Mouse (Mus musculus): ENCODE results near the gene Zp3.

Zp3 gene

GRCm38 (mm10) chr5:136002325-136002724 is 22.4 kb downstream of the Zp3 start:
- DNase-seq (ENCODE audit: low spot score in 2 of 2), result no peak

DNA sequence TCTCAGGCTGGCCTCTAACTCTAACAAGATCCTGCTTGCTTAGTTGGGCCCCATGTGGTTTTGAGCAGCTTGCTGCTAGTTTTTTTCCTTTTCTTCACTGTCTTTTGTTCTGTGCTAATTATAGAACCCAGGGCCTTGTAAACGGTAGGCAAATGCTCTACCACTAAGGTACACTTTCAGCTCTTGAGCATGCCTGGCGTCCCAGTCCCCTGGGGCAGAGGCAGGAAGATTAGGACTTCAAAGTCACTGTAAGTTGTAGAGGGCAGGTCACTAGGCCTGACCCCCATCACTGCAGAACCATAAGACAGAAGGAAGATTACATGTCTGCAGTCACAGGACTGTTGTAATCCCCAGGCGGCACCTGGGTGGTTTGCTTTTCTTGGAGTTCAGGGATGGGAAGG is 22.9 kb downstream of the Zp3 start:
- no peak for DNase-seq (ENCODE audit: low spot score in 2 of 2)

- DNase-seq (ENCODE audit: low spot score in 2 of 2), result no peak
Observed at GRCm38 (mm10) chr5:136004537-136004936, 24.6 kb downstream of the Zp3 start.

DNA sequence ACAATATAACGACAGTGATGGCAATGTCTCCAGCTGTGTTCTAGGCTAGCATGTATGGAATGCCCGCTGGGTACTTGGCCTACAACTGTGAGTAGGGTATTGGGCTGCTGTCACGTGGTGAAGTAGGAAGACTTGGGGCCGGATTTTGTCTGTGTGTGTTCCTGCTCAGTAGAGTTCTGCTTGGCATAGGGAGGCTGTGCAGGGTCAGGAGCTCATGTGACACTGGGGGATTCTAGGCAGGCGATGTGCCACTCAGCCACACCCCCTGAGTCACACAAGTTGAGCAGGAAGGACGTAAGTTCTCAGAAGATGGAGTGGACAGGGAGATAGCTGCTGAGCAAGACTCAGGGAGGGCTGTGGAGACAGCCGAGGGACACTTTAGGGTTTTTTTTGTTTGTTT is 27.8 kb downstream of the Zp3 start:
- no peak for DNase-seq (ENCODE audit: low spot score in 2 of 2)

- DNase-seq (ENCODE audit: low spot score in 2 of 2), result no peak
Observed at GRCm38 (mm10) chr5:136014877-136015276, 35.0 kb downstream of the Zp3 start.

DNA sequence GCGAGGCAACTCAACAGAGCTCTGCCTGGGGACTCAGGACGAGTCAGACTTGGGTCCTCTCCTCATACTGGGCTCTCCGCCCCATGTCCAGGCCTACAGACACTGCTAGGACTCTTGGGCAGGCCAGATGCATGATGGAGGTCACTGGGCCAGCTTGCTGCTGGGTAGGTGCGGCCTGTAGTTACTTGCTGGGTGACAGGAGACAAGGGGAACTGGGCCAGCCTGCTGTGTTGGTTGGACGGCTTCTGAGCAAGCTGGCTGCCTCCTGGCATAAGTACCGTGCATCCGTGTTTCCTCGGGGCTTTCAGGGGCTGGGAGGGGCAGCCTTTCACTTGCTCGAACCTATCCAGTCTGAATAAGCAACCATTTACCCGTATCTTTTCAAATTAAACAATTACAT is 35.7 kb downstream of the Zp3 start:
- DNase-seq (ENCODE audit: low spot score in 2 of 2), result no peak

DNA sequence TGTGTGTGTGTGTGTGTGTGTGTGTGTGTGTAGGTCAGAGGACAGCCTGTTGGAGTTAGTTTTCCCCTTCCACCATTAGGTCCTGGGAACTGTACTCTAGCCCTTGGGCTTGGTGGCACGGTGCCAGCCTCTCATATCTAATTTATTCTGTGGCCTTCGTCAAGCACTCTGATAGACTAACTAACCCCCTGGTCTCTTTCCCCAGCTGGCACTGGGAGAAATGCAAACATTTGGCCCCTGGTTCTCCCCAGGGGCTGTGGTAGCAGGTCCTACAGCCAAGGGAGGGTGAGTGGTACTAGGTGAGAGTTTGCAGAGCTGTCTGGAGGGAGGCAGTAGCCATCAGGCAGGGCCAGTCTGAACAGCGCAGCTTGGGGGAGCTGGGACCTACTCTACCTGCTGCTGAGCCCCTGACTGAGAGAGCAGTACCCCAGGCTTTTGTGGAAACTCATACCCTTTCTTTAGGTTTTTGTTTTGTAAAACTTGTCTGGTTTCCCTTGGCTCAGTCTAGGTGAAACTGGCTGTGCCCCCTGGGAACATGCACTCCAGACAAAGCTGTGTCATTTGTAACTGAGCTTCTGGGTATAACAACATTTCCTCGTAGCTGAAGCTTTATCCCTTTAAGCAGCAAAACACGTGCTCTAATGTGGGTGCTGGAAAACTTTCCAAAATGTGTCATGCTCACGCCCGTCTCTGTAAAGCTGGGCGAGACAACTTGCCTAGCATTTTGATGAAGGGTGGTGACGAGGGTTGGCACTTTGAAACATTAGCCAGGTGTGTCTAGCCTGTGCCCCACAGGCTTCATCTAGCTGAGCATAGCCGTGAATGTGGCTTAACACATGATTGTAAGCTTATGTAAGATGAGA is 36.3 kb downstream of the Zp3 start:
- no peak for DNase-seq (ENCODE audit: low spot score in 2 of 2)

- no peak for DNase-seq (ENCODE audit: low spot score in 2 of 2)
Observed at GRCm38 (mm10) chr5:136017262-136017661, 37.4 kb downstream of the Zp3 start.

GRCm38 (mm10) chr5:136018726-136019125 is 38.8 kb downstream of the Zp3 start:
- DNase-seq (ENCODE audit: low spot score in 2 of 2), result no peak

GRCm38 (mm10) chr5:136019907-136020306 is 40.0 kb downstream of the Zp3 start:
- DNase-seq (ENCODE audit: low spot score in 2 of 2), result no peak

- DNase-seq (ENCODE audit: low spot score in 2 of 2), result no peak
Observed at GRCm38 (mm10) chr5:136025712-136026111, 45.8 kb downstream of the Zp3 start.

DNA sequence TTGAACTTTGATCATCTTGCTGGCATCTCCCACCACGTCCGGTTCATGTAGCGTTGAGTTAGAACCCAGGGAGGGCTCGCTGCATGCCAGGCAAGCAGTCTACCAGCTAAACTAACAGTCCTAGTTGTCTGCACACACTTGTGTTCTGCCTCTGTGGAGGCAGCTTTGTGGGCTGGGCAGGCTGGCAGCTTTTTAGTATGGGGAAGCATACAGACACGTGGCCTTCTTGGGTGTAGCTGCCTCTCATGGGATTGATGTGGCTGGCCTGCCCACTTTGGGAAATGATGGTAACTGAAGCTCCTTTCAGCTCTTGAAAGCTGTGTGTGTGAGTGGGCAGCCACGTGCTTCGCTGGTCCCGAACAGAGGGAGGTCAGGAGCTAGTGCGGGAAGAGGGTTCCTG is 47.0 kb downstream of the Zp3 start:
- DNase-seq (ENCODE audit: low spot score in 2 of 2), result no peak

DNA sequence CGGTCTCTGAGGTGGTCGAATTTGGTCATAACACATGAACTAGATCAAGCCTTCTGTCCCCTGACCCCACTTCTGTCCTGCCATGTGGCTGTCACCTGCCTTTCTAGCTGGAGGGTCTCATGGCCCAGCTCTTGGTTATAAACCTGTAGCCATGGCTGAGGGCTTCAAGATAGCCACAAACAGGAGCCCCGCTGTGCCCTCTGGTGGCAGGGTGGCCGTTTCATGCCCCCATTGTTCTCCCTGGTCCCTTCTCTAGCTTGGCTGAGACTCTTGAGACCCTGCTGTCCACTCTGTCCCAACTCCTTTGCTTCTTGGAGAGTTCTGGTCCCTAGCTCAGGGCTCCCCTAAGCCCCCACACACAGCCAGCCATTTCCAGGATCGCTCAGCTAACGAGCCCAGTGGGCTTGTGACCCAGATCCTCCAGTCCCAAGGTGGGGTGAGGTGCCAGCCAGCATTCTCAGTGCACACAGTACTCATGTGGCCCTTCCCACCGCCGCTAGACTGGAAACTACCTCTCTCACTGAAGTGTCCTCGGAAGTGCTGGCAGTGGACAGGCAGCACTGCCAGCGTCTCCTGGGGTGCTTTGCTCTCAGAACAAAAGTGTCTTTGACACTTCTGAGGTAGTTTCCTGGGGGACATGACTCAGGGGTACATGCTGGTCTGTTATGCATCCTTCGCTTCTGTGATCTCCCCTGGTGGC is 47.9 kb downstream of the Zp3 start:
- DNase-seq (ENCODE audit: low spot score in 2 of 2), result no peak

GRCm38 (mm10) chr5:136034868-136035267 is 55.0 kb downstream of the Zp3 start:
- DNase-seq (ENCODE audit: low spot score in 2 of 2), result no peak

DNA sequence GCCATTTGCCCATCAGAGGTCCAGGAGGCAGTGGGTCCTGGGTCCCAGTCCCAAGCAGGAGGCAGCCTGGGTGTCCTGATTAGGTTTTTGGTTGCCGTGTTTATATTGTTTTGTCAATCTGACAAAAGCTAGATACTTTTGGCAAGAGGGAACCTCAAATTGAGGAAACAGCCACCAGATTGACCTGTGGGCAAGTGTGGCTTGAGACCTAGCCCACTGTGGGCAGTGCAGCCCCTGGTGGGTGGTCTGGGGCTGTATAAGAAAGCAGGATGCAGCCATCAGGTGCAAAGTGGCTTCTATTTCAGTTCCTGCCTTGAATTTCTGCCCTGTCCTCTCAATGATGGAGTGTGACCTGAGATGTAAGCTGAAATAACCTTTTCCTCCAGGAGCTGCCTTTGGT is 55.4 kb downstream of the Zp3 start:
- no peak for DNase-seq (ENCODE audit: low spot score in 2 of 2)

- DNase-seq (ENCODE audit: low spot score in 2 of 2), result no peak
Observed at GRCm38 (mm10) chr5:136036667-136037066, 56.8 kb downstream of the Zp3 start.

Data from spleen, postnatal 36 days (tissue).